Mouse (Mus musculus) layer of hippocampus, postnatal 25 days (tissue): ENCODE measurements around the gene Nat9. TPM values are rescaled to one million over a fixed set of nuclear protein-coding genes. Genes with fewer than 3 reads are reported as not detected.
A peak's percentile ranks its signal among the peaks of the same experiment; 100 is the strongest.

Experiments used
- DNase-seq, 2 experiments: peaks; one replicate each; pipeline ENCODE4 v3.0.0; 2022; ENCODE audit warnings: mixed read lengths in 2 of 2, low spot score in 1 of 2; ENCODE audit errors: extremely low spot score in 1 of 2
- total RNA-seq, 2 experiments: library from RNA; stranded (reverse); gene quantifications; 2 replicates each; pipeline ENCODE4 v1.2.3; 2021

The Nat9 gene
- total RNA-seq, 2 experiments from 2014 or later = 16.6 to 21.3 TPM

DNA sequence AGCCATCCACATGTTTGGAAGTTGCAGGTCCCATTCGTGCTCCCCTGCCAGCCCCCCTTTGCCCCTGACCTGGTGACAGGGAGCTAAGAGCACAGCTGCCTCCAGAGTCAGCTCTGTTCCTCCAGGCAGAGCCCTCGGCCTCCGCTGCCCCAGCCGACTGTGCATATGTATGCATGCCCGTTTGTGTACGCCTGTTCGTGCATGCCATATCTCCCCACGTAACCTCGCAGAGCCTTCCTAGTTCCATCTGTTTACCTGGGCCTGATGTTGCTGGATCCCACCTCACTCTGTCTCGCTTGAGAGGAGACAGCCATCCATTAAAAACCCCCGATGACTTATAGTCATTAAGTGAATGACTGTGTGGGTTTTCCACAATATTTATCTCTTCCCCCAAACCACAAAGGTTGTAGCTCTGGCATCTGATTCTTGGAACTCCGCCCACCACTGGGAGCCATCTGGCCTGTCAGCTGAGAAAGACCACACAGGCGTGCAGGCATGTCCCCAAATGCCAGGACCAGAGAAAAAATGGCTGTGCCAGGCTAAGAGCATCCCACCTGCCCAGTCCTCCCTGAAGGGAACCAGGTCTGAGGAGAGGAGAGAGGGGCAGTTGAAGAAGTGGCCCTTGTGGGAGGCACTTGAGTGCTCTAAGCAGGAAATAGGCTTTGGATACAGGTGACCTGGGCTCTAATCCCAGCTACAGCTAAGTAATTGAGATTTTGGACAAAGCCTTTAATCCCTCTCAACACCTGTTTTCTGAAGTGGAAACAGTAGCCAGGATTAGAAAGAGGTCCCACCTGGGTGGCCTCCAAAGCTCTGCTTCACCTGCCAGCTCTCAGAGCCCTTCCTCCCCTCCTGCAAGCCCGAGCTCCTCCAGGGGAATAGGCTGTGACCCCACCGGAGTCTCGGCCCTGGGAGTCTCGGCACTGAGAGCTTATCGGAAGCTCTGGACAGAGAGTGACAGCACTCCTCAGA, 30.1 kb upstream of the Nat9 start:
- DNase-seq = no peak

DNA sequence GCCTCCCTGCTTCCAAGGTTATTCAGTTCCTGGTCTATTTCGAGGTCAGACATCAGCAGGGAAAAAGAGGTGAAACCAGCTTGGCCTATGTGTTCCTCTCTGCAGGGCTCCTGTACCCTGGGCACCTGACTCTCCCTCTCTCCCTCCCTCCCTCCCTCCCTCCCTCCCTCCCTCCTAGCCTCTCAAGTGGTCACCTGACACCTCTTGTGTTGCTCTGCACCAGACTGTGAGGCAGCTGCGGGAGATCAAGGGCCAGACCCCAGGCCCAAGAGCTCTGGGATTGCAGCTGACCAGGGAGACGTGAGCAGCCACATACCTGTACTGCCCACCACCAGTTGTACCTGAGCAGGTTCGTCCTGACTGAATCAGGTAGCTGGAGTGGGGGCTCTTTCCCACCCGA, 27.5 kb upstream of the Nat9 start:
- no peak for DNase-seq

DNA sequence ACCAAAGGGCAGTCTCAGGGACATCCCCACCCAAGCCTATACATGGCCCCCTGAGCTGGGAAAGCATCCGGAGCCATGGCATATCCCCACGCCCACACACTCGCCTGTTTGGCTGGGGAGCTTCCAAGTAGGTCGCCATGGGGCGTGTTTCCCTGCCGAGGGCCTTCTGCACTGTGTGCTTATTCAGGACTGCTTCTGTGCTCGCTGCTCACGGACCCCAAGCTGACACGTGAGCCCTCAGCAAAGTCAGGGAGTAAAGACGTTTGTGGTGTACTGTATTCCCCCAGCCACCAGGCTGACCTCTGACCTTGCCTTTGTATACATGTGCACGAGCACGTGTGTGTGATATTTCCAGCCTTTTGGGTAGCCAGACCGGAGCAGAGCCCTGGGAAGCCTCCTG, 24.5 kb upstream of the Nat9 start:
- DNase-seq = no peak

DNA sequence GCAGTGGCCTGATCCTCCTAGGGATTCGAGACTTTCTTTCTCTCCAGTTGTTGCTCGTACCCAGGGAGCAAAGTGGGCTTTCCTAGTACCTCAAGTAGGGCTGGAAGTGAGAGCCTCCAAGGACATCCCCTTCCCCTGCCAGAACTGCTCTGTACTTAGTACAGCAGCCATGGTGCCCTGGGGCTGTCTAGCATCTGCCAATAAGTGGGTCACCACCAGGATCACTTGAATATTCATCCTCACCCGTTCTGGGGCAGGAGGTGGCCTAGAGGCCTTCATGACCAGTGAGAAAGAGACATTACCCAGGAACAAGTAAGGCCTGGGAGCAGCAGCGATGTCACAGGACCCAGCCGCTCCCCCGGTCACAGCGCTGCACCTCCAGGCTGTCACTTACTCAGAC, 22.3 kb upstream of the Nat9 start:
- DNase-seq = no peak

DNA sequence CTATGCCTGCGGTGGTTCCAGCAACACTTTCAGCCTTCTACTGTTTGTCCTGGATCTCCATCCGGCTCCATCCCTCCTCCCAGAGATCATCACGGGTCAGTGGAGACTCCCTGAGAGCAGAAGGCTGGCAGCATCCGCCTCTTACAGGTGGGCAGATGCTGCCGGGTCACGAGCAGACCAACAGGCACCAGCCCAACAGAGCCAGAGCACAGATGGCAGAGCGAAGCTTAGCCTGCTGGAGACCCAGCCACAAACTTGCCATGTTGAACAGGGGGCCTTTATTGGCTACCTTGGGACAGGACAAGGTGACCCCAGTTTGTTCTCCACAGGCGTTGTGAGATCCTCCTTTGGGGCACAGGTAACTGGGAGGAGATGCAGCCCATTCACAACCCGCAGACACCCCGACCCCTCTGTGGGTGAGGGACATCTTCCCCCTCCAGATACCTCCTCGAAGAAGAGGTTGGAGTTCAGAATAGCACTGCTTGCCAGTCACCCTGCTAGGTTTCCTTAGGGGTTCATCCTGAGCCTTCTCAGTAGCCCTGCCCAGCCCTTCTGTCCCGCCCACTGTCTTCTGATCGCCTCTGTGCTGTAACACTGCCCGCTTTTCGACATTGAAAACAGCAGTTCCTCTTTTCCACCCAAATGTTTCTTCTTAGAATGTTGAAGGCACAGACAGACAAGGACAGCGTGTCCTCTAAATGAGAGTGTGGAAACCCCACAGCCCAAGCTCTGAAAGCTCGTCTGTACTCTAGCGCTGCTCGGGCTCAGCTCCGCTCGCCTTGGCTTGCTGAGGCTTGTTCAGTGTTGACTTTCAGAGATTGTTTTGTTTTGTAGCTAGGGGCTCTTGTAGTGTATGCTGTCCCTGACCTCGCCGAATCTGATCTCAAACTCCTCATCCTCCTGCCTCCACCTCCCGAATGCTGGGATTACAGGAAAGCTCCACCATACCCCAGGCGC, 21.4 kb upstream of the Nat9 start:
- DNase-seq = no peak

DNA sequence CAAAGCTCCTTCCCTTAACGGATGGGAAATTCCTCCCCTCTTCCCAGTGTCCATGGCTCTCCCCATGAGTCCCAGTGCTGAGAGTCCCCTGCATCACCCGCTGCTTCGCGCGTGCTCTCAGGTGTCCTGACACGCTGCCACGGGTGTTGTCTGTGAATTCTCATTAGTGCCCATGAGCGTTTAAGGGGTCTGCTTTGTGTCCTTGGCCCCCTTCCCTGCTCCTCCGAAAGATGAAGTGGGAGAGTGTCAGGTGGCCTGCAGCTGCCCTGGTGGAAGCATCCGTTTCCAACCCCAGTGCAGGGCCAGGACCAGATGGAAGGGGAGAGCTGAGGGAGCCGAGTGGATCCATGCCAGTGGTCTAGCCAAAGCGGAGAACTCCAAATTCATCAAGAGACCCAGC, 20.5 kb upstream of the Nat9 start:
- no peak for DNase-seq

DNA sequence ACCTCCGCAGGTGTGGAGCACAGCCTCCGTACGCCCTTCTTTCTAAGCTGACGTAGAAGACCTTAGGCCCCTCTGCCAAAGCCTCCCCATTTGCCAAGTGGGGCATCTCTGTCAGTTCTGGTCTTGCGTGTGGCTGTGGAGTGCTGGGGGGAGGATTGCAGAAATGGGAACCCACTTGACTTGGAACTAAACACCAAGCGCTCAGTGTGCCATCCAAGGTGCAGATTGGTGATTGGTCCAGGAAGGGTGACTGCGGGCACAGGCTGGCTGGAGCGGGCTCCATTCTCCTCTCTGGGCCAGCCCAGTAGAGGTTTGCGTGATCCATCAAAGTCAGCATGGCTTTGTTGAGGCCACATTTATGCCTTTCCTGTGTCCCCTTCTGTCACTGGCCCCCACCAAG, 15.1 kb upstream of the Nat9 start:
- no peak for DNase-seq

DNA sequence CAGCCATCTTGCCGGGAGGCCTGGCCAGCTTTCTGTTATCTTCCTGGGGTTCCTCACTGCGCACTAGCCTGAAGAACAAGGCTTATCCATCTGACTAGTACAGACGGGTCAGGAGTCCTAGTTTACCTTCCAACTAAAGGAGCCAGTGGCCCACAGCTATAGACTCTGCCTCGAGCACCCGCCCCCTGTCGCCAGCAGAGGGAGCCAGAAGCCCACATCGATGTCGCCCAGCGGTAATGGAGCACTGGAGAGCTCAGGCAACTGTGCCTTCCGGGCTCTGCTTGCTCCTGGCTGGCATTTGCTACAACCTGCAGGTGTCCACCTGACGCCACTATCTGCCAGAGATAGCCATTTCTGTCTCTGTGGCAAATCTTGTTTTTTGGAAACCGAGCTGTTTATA, 14.7 kb upstream of the Nat9 start:
- peak; percentile 75 to 90 for DNase-seq

DNA sequence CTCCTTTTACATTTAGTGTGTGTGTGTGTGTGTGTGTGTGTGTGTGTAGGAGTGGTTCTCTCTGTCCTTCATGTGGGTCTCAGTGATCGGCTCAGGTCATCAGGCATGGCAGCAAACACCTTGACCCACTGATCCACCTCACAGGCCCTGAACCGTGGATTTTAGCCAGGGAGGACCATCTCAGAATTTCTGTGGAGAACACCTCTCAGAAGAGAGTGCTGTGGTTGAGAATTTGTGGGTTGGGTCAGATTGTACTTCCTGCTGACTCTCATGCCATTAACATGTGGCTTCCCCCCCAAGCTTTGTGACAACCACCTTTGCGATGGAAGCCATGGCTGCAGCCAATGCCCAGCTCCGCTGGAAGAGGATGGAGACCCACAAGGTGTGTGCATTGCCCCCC, 12.9 kb upstream of the Nat9 start:
- DNase-seq = no peak

DNA sequence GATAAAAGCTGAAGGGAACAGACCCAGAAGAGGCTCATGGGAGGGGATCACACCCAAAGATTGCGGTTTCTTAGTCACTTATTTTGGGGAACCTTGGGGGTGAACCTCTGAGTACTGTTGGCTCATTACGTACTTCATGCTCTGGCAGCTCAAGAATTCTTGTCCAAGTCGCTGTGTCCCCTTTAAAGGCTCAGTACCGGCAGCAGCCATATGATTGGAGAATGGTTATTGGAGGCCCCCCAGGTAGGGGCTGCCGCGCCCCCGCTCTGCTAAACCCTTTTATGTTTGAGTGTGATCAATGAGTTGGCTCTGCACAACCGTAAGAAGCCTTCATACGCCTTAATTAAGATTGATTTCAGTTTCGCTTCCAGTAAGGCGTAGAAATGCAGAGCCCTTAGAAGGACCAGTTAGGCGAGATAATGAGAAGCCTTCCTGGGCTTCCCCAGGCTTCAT, 11.3 kb upstream of the Nat9 start:
- DNase-seq = no peak

DNA sequence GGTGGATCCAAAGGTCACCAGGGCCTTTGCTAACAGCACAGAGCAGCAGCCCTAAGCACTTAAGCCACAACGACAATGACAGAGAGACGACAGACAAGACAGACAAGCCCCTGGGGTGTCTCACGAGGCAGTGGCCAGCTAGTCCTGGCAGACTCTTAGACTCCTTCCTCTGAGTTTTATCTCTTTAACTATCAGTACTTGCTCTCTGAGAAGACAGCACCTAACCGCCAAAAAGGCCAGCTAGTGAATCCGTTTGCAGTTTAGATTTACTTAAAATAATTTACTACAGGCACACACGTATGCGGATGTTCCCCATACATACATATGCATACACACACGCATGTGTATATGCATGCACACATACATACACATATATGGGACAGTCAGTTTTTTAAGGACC, 9.9 kb upstream of the Nat9 start:
- no peak for DNase-seq

DNA sequence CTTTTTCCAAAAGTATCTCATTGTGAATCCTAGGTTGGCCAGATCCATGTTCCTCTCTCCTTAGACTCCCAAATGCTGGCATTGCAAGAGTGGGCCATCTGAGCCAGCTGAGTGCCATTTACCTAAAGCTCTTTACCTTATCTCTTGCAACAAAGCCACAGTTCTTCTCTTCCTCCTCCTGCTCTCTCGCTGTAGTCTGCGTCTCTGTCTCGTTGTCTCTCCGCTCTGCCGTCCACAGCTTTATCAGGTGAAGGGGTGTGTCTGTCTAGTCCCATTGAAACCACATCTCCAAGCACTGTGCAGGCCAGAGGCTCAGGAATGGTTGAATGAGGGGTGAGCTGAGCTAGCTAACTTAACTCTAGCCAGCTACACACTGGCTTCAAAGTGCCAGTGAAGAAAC, 8.3 kb upstream of the Nat9 start:
- DNase-seq = no peak

DNA sequence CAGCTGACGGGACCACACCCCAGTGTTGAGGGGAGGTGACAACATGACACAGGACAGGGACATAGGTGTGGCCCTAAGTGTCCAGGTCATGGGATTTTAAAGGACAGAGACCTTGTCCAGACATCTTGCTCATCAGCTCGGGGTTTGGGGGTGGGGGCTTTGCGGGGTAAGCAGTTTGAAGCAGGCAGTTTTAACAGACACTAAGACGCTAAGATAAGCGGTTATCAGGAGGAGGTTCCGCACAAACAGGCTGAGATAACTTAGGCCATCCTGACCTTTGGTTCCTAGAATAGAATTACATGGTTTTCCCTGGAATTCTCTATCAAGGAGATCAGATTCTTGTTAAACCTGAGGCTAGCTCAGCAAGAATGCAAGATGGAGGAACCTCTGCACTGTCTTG, 7.0 kb upstream of the Nat9 start:
- DNase-seq = no peak

DNA sequence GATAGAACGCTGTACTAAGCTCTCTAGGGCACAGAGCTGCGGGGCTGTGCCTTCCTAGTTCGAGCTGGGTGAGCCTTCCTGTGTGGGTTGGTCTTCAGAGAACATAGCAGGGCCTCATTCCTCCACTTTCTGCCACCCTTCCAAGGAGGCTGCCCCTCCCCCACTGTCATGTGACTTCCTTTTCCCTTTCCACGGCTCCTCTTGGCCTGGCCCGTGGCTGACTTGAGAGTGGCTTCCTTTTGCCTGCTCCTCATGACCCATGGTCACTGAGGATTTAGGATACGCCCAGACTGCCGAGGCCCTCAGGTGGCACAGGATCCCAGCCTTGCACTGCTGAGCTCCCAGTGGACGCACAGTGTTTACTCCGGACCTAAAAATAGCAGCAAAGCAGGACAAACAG, 4.5 kb upstream of the Nat9 start:
- peak in 1 of 2 experiments; percentile 42 for DNase-seq

DNA sequence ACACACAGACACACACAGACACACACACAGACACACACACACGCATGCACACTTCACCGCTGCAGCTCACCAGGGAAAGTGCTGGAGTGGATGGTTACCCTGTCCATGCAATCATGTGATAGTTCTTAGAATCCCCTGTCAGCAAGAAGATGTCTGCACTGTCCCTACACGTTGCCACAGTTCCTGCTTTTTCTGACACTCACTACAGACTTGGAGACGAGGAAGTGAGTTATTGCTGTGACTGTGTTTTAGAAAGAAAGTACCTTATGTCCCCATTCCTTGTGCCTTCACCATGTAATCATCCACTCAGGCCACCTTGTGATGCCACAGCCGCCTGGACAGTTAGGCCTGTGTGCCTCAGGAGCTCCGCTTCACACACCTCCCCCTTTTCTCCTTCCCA, 1.6 kb upstream of the Nat9 start:
- no peak for DNase-seq

DNA sequence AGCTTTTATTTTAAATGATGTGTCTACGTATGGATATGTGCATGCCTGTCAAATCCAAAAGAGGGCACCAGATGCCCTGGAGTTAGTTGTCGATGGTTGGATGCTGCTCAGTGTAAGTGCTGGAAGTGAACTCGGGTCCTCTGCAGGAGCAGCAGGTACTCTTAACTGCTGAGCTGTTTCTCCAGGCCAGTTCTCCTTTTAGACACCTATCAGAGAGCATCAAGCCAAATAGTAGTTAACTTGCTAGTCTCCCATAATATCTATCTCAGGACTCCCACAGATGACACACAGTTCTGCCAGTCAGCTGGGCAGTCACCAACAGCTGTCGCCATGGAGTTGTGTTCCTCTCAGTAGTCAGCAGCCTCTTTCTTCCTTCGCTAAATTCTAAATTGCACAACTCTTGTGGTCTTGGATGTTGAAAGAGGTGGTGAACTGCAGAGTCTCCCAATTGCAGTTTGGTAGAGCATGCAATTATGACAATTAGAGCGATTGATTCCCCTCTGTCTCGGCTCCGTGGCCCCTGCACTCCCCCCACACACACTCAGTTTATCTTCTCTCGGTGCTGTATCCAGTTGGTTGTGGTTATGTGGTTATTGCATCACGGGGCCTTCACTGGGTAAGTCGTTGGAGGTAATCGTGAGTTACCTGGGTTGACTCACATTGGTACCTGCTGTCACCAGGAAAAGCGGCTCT, 1.0 kb upstream of the Nat9 start:
- DNase-seq = no peak

DNA sequence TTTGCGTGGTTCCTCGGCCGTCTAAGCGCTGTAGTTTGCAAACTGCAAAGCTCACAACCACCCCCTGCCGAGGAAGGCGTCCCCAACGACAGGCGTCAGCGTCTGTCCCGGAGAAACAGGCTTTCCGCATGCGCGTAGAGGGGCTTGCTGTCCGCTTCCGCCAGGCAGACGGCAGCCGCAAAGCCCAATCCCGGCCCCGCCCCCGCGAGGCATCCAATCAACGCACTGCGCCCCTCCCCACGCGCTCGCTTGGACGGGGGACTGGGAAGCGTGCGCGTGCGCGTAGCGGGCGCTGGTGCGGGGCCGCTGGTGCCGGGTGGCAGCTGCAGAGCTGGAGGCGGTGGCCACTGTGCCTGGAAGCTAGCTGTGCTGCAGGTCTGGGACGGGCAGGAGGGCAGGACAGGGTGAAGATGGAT, 427 bp downstream of the Nat9 start, which contains the start of gene Tmem104:
Tmem104 (plus strand) TSS at position 264 of the 416 bp plus-strand sequence.
- peak; percentile 98 to 99 for DNase-seq

DNA sequence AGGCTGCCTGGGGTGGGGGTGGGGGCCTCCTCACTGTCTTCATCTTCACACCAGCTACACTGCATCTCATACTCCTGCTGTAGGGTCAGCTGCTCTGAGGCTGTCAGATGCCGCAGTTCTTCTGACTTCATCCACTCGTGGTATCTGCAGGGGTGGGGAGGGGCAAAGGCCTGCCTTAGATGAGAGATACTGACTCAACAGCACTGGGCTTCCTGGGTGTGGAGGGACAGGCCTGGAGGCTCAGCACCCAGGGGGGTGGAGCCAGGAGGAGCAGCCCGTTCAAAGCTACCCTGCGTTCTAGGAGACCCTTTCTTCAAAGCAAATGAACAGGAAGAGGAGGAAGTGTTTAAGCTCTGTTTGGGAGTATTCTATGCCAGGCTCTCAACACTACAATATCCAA, 2.7 kb downstream of the Nat9 start:
- no peak for DNase-seq

DNA sequence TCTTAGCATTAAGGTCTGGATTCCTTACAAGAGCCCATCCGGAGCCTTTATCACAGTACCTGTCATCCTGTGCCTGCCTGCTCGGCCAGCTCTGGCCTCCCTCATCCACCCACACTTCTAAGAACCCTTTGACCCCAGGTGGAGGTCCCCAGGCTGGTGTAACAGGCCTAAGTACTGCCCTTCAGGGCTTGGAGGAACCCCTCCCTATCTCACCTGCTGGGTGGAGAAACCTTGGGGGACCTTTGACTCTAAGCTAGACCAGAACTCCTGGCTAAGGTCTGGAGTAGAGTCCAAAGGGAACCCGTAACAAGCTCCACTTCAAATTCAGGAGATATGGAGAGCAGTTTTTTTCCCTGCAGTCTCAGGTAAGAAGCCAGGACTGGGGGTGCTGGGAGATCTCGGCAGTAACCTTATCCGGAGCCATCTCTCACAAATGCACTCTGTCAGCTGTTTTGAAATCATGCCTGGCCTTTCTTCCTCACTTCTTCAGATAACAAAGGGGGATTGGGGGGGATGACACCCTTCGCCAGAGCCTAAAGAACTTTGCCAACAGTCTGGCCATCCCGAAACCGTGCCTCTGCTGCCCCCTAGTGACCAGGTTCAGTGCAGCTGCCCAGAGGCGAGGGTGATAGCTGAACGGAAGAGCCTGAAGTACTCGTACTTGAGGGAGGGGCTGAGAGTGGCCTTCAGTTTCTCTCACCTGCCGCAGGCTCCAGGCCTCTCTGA, 5.6 kb downstream of the Nat9 start:
- DNase-seq = peak; percentile 78 to 94

DNA sequence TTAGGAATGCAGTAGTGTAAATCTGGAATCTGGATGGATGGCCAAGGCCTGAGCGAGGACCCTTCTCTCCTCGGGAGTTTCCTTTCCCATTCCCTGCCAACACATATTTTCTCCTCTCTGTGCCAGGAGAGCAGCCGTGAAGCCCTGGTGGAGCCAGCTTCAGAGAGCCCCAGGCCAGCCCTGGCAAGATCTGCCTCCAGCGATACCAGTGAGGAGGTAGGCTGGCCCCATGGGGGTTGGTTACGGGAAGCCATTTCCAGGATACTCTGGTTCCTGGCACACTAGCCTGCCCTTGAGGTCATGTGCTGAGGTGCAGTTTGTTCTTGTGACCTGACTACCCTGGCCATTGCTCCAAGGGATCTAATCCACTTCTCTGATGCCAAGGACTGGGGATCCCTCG, 7.8 kb downstream of the Nat9 start:
- DNase-seq = no peak
